Mouse (Mus musculus) myocyte (in vitro differentiated cells): ENCODE results near the gene Nlrc5.
A peak's percentile ranks its signal among the peaks of the same experiment; 100 is the strongest.

Experiments
- MAX ChIP-seq: IDR thresholded peaks from one replicate; pipeline ENCODE4 v1.6.1; 2011; ENCODE audit warnings: low read depth, mild to moderate bottlenecking, control low read depth
- MYOG ChIP-seq, 3 experiments: IDR thresholded peaks; one replicate each; pipeline ENCODE4 v1.6.1; 2011; ENCODE audit warnings: control low read depth in 2 of 3, low read depth in 2 of 3, mild to moderate bottlenecking in 2 of 3; ENCODE audit not compliant: insufficient read length in 2 of 3, control insufficient read depth in 1 of 3, insufficient read depth in 1 of 3
- POLR2A ChIP-seq: IDR thresholded peaks from one replicate; pipeline ENCODE4 v1.6.1; 2011; ENCODE audit warnings: low read depth, mild to moderate bottlenecking, control low read depth, moderate library complexity; ENCODE audit not compliant: insufficient read length
- USF1 ChIP-seq: IDR thresholded peaks from one replicate; pipeline ENCODE4 v1.6.1; 2011; ENCODE audit warnings: low read depth, mild to moderate bottlenecking, control low read depth, moderate library complexity

DNA sequence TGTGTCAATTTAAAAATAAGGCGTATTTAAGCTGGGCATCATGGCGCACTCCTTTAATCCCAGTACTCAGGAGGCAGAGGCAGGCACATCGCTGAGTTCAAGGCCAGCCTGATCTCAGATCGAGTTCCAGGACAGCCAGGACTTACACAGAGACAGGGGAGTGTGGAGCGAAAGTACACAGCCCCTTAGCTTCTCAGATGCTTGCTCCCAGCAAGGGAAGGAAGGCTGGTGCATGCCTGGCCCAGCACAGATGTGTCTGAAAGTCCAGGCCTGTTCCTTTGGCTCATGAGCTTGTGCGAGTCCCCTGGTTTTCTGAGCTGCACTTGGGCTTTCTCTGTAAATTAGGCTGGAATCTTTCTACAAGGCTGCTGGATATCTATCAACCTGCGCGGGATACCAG lies 43.2 kb upstream of the Nlrc5 start:
- no peak for TF ChIP-seq USF1
- TF ChIP-seq MYOG (IDR thresholded peaks at IDR 0.05; ENCODE audit: control insufficient read depth in 1 of 3, insufficient read depth in 1 of 3, insufficient read length in 2 of 3, low read depth in 2 of 3): no peak
- peak; percentile 27 for TF ChIP-seq POLR2A
- TF ChIP-seq MAX: no peak
